Mouse (Mus musculus) erythroid progenitor cell, adult 5-6 weeks (primary cell): Measurements from ENCODE around the gene Pfn4. TPM values are rescaled to one million over a fixed set of nuclear protein-coding genes. Genes with fewer than 3 reads are reported as not detected.
"Not testable (repeated sequence)": the region's sequence is repeated elsewhere in the genome, so short reads cannot be mapped to it uniquely, and the experiment has no call there.

Experiments
- ATAC-seq: replicated peaks from 2 replicates; pipeline ENCODE4 v1.8.0; 2016; ENCODE audit warnings: moderate number of reproducible peaks, mild to moderate bottlenecking, moderate TSS enrichment, inconsistent platforms; ENCODE audit not compliant: poor library complexity, low FRiP score, severe bottlenecking
- total RNA-seq, 2 experiments: library from RNA; stranded (forward) in 1 of 2; stranded (reverse) in 1 of 2; fragments of 150-400 nt in 1 of 2; fragments of 186-747, 209-891 nt in 1 of 2; gene quantifications; 2 replicates each; pipeline versions ENCODE4 v1.2.3 to v1.2.4; 2015 to 2017; ENCODE audit warnings: low replicate concordance in 2 of 2

Pfn4 gene
- total RNA-seq (2015; ENCODE audit: low replicate concordance) (not detected in 2 replicates), total RNA-seq (2017; ENCODE audit: low replicate concordance) (not detected in 2 replicates)

- ATAC-seq, result peak; percentile 98
Observed at GRCm38 (mm10) chr12:4768492-4769332, at the start of gene Pfn4, which contains the start of gene Fam228b. Gene Pfn4, plus strand, starts transcription at chr12:4769022. Gene Fam228b, minus strand, starts transcription at chr12:4769267.

GRCm38 (mm10) chr12:4719066-4719761, 49.6 kb upstream of the Pfn4 start:
- ATAC-seq, result no peak

DNA sequence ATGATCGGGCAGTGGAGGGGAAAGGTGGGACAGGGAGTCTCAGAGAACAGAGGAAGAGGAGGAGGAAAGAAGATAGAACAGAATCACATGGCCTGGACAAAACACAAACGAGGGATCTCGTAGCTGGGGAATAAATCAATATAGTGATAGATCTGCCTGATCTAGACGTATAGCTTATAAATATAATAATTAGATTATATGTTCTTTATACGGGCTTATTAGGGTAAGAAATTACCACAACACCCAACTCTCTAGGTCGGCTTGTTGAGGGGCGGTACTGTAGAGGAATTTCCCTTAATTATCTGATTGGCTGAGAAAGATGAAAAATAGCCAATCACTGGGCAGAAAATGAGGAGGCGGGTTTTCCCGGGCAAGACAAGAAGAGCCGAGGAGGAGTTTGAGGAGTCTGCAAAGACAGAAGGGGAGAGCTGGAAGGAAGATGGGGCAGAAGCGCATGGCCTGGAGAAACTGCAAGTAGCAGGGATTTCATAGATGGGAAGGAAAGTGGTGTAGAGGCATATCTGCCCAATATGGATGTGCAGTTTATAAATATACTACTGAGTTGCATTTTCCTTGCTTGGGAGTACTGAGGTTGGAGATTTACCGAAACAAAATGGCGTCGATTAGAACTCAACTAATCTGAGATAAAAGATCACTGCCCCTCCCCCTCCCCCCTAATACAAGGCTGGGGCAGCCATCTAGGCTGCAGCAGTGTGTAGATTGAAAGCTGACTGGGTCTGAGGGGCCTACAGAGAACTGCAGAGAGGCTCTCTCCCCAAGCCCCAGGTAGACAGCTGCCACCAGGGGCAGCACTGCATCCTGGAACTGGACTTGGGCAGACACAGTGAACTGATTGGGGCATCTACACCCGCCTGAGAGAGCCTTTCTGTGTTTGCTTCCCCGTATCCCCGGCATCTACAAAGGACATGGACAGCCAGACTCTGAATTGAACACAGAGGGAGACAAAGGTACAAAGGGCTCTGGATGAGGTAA, 48.8 kb upstream of the Pfn4 start:
- ATAC-seq, result peak; percentile 59

- ATAC-seq, result no peak
Observed at GRCm38 (mm10) chr12:4729165-4729564, 39.7 kb upstream of the Pfn4 start.

DNA sequence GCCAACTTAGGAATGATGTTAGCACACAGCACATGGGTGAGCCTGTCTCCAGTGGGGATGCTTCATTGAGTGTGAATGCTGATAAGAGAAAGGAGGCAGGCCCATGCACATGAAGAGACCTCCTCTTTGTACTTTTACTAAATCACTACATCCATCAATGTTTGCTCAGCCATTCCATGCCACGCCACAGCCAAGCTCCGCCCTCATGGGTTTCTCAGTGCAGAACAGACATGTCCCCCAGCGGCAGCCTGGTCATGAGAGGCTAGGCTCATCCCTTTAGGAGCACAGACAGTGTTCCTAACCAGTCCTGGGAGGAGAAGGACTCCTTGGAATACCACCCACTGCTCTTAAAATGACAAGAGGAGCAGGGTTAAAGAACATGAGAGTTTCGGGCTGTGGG, 37.2 kb upstream of the Pfn4 start:
- no peak for ATAC-seq

GRCm38 (mm10) chr12:4732332-4732731, 36.5 kb upstream of the Pfn4 start:
- no peak for ATAC-seq

- no peak for ATAC-seq
Observed at GRCm38 (mm10) chr12:4738031-4738576, 30.7 kb upstream of the Pfn4 start, which contains the start of gene Fam228a. Gene Fam228a, minus strand, starts transcription at chr12:4738430.

DNA sequence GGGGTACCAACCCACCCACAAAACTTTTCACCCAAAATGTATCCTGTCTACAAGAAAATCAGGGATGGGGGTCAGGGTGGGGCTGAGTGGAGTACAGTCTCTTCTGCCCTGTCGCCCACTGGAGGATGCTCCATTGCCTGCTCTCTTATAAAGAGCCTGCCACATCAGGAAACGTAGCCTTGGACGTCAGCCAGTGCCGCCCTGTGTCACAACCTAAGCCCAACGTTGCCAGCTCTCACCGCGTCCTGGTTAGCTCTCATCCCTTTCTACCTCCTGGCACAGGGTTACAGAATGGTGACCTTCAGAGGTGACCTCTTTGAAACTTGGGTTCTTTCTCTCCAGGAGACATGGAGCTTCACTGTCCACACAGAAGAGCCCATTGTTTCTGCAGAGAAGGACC, 28.0 kb upstream of the Pfn4 start:
- ATAC-seq, result no peak

DNA sequence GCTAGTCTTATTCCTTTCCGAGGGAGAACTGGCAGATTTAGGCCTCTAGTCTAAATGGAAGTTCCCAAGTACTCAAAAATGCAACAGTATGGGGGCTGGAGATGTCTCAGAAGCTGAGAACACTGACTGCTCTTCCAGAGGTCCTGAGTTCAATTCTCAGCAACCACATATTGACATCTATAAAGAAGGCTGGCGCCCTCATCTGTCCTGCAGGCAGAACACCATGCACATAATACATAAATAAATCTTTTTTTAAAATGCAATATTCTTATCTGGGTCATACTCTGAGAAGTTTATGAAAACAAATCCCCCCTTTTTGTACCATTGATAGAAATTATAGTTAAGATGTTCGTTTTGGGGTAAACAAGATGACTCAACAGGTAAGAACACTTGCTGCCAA, 26.6 kb upstream of the Pfn4 start:
- ATAC-seq, result no peak

GRCm38 (mm10) chr12:4744486-4744885, 24.3 kb upstream of the Pfn4 start:
- ATAC-seq, result no peak

GRCm38 (mm10) chr12:4754451-4754850, 14.4 kb upstream of the Pfn4 start:
- ATAC-seq, result not testable (repeated sequence)

GRCm38 (mm10) chr12:4757060-4757459, 11.8 kb upstream of the Pfn4 start:
- ATAC-seq, result no peak

- ATAC-seq, result peak; percentile 63
Observed at GRCm38 (mm10) chr12:4769333-4769723, 506 bp downstream of the Pfn4 start.

DNA sequence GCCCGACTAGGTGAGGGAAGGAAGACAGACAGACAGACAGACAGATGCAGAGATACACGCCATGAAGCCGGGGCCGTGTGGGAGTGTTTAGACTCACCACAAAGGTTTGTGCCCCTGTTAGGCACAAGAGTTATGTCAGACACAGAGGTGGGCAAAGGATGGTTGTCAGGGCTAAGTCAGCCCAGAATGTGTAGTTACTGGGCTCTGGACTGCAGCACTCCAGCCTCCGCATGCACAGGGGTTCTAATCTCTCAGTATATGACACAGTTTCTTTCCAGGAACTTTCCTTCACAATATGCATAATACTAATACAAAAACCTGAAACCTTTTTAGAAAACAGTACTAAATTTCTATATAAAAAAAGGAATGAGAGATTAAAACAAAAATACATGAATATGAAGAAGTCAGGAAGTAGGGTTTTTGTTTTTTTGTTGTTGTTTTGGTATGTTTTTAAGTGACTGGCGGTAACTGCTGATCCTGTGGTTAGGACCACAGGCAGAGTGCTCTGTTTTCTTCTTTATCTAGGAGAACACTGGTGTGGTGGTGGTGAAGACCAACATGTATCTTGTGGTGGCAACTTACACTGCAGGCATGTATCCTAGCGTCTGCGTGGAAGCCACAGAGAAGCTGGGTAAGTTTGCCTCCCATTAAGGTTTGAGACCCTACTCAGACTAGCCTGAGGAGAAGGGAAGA, 6.2 kb downstream of the Pfn4 start:
- 0 out of 2 replicates have a peak, but pooled peaks have one; percentile 35 for ATAC-seq

GRCm38 (mm10) chr12:4775588-4775949, 6.7 kb downstream of the Pfn4 start:
- ATAC-seq, result 0 out of 2 replicates have a peak, but pooled peaks have one; percentile 22

DNA sequence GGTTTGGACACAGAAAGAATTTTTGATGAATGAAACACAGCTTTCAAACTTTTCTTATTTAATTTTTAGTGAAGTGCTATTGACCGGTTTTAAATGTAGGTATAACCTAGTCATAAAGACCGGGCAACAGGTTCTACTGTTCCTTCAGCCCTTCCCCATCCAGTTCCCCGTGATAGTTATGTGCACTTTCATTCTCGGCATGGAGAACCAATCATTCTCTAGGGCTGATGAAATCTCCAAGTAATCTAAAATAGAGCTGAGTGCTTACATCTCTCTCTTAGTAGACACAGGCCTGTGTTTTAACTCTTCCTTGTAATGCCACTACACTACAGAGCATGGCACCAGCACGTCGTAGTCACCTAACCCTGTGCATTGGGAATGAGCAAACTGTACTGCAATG, 8.9 kb downstream of the Pfn4 start:
- ATAC-seq, result no peak

- ATAC-seq, result no peak
Observed at GRCm38 (mm10) chr12:4780245-4780644, 11.4 kb downstream of the Pfn4 start.

DNA sequence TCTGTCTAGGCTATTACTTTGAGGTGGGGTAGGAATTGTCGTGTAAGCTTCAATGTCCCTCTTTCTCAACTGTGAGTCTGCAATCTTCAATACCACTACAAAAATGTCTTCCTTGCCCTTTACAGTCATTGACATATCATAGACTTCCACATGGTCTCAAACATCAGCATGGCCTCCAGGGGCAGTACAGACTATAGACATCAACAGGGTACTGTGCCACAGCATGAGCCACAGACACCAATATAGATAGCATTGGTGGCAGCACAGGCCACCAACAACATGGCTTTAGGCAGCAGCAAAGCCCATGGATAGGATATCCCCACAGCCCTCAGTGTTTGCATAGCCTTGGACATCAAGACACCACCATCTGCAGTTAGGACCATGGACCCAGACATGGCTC, 12.4 kb downstream of the Pfn4 start:
- ATAC-seq, result no peak
